Mouse (Mus musculus) left cerebral cortex, adult 2 months (tissue): ENCODE results near the gene Itga6. TPM values are rescaled to one million over a fixed set of nuclear protein-coding genes. Genes with fewer than 3 reads are reported as not detected.
A peak's percentile ranks its signal among the peaks of the same experiment; 100 is the strongest.
"Not testable (repeated sequence)": the region's sequence is repeated elsewhere in the genome, so short reads cannot be mapped to it uniquely, and the experiment has no call there.

Source experiments
- DNase-seq, 2 experiments: peaks; one replicate each; pipeline ENCODE4 v3.0.0; 2021 to 2022; ENCODE audit warnings: low spot score in 2 of 2, mixed read lengths in 1 of 2; ENCODE audit errors: extremely low spot score in 1 of 2
- H3K27ac ChIP-seq: fragments of 200-600 bp; 2 replicates; pipeline ENCODE4 v1.8.1; 2022
- H3K4me3 ChIP-seq: fragments of 200-600 bp; 2 replicates; pipeline ENCODE4 v1.8.1; 2022
- CTCF ChIP-seq: fragments of 200-600 bp; IDR thresholded peaks from 2 replicates; pipeline ENCODE4 v1.8.1; 2022; ENCODE audit warnings: antibody characterized with exemption, mild to moderate bottlenecking, moderate library complexity
- intact Hi-C: fragments of 180-260 bp; cut with DNase I; formaldehyde crosslinking; loops from one replicate; pipeline ENCODE4 v1.15.1; 2025
- total RNA-seq, 2 experiments: library from RNA; stranded (reverse); gene quantifications; 2 replicates each; pipeline ENCODE4 v1.2.3; 2021

Itga6 gene
- total RNA-seq, 2 experiments from 2014 or later = 26.1 to 27.6 TPM

DNA sequence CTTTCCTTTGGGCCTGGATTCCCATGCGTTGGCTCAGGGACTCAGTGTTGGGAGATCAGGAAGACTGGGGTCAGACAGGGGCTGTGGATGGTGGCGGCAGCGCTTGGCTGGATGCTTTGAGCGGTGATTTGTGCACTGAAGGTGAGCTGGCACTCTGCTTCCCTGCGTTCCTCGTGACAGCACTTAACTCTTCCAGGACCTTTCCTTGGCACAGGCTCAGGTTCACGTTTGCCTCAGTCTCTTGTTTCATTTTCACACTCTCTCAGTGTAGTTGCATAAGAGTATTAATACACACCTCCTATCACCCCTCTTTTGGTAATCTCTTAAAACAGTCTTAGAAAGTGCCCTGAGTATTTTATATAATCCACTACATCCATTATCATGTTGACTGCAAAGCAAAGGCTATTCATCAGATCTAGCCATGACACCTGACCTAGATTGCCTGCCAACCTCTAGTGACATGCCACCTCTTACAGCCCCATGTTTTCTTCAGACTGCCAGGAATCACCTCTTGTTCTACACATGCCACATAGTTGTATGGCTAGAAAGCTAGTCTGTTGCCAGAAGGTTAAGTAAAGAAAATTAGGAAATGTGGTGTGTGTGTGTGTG lies 147.4 kb downstream of the Itga6 start:
- TF ChIP-seq CTCF = no peak
- intact Hi-C loops = no loop called here
- H3K27ac ChIP-seq = no peak overlapping the region
- no peak for DNase-seq
- no peak overlapping the region for H3K4me3 ChIP-seq

DNA sequence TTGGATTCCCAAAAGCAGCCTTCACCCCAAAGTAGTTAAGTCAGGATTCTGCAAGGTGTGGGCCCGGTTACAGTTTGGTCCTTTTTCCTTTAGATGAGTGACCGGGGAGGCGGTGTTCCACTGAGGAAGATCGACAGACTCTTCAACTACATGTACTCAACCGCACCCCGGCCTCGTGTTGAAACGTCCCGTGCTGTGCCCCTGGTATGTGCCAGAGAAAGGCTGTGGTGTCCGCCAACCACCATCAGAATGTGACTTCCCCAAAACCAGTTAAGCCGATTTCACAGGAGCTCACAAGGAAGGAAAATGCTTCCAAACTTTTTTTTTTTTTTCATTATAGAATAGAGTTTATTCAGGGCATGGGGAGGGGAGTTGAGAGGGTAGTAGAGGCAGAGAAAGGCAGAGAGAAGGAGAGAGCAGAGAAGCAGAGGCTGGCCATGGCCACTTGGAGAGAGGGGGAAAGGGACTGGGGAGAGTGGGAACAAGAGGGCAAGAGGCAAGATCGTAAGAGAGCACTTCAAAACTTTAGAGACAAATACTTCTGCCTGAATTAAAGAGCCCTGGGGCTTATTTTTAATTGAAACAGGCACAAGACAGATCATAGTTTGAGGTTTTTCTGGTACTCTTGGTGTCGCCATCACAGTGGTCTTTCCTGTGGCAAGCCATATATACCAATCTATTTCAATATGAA lies 150.3 kb downstream of the Itga6 start:
- intact Hi-C loops = loop anchor here (5.0 kb wide), 1 partner anchor 142 kb away; no protein-coding TSS in a partner anchor
- Histone ChIP-seq H3K4me3 (no peak overlapping the region), H3K27ac (no peak overlapping the region)
- DNase-seq = no peak
- no peak for TF ChIP-seq CTCF

DNA sequence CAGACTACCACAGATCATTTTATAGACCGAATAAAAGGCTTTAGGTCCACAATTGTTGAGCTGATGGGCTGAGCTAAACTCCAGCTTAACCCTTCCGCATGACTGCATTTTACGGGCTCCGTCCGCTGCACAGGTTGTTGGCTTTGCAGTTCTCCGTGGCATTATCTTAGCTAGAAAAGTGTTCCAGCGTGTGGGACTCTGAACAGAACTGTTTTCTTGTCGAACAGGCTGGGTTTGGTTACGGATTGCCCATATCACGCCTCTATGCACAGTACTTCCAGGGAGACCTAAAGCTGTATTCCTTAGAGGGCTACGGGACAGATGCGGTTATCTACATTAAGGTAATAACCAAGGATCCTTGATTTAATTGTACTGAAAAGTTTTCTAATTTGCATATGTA lies 152.0 kb downstream of the Itga6 start:
- Histone ChIP-seq H3K4me3 (no peak overlapping the region), H3K27ac (no peak overlapping the region)
- no peak for TF ChIP-seq CTCF
- intact Hi-C loops = loop anchor here (5.0 kb wide), 1 partner anchor 140 kb away; no protein-coding TSS in a partner anchor
- no peak for DNase-seq

DNA sequence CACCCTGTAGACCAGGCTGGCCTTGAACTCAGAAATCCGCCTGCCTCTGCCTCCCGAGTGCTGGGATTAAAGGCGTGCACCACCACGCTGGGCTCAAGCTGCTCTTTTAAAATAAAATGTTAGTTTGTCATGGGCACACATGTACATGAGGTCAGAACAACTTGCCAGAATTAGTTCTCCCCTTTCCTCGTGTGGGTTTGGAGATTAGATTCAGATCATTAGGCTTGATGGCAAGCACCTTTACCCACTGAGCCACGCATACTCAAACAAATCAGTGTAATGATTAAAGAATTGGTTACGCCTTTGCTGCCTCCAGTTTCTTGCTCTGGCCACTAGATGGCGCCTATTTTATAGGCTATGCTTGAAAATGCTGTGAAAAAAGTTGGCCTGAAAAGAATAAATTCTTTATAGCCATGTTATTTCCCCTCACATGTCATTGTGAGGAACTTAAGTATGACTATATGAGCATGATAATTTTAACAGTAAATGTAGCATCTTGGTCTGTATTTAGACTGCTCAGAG lies 153.0 kb downstream of the Itga6 start:
- TF ChIP-seq CTCF = peak; percentile 93

DNA sequence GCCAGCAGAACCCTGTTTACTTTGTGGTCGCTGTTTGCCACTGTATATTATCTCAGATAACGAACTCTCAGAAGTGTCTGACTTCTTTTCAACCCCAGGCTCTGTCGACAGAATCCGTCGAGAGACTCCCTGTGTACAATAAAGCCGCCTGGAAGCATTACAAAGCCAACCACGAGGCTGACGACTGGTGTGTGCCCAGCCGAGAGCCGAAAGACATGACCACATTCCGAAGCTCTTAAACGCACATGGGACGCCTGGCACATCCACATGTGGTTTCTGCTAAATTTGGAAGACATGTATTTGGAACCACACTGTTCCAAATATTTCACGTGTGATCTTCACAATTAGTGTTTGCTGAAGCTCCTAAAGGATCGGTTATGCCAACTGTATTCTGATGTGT lies 154.5 kb downstream of the Itga6 start:
- TF ChIP-seq CTCF = no peak
- no peak overlapping the region for H3K4me3 ChIP-seq
- no peak for DNase-seq
- no peak overlapping the region for H3K27ac ChIP-seq
- intact Hi-C loops = loop anchor here (5.0 kb wide), 1 partner anchor 137 kb away; no protein-coding TSS in a partner anchor

More for the DNA sequence above, 153.0 kb downstream of the Itga6 start:
- Histone ChIP-seq H3K4me3 (no peak overlapping the region), H3K27ac (no peak overlapping the region)
- DNase-seq = peak; percentile 33 to 43
- intact Hi-C loops = loop anchor here (1.0 to 5.0 kb wide), 2 partner anchors 57 to 139 kb away; no protein-coding TSS in a partner anchor

DNA sequence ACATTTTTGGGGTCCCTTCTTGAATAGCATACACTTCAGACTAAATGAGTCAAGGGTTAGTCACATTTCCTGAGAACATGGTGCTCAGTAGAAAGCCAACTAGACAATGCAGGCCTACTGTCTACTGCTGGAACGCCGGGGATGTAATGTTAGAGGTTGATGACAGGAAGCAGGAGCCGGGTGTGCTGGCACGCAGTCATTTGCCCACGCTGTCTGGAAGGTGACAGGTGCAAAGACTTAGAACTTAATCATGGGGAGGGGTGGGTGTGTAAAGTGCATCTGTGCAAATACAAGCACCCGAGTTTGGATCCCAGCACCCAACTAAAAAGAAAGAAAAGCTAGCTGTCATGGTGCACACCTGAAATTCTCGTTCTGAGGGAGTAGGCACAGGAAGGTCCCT lies 159.7 kb downstream of the Itga6 start:
- Histone ChIP-seq H3K4me3 (no peak overlapping the region), H3K27ac (no peak overlapping the region)
- intact Hi-C loops = no loop called here
- no peak for TF ChIP-seq CTCF
- no peak for DNase-seq

DNA sequence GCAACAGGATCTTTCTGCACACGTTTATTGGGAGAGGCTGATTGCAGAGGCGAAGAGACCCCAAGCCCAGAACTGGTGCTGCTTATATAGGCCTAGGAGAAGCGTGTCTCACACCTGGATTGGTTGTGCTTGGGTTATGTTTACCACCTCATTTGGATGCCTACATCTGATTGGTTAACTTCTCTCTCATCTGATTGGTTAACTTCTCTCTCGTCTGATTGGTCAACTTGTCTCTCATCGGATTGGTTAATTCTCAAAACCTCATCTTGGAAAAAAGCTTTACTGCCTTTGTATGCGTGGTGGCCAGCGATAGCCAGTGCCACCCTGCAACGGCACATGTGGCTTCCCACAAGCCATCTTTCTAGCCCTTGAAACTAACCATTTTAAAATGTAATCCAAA lies 160.9 kb downstream of the Itga6 start:
- DNase-seq, H3K4me3 ChIP-seq, intact Hi-C loops, H3K27ac ChIP-seq: not testable (repeated sequence)

Other genes starting within 250 kb of the Itga6 start
- 10 to 100 TPM; 21.1 to 25.3 TPM for gene Dlx1, start 217.5 kb upstream of the Itga6 start, total RNA-seq
- gene Dlx2, start 198.9 kb upstream of the Itga6 start, total RNA-seq = 1 to 10 TPM; 5.7 to 6.9 TPM
- 10 to 100 TPM; 42.4 to 51.1 TPM for gene Pdk1, start 127.6 kb downstream of the Itga6 start, total RNA-seq
- 100 to 1,000 TPM; 442 to 451 TPM for gene Rapgef4, start 235.6 kb downstream of the Itga6 start, total RNA-seq